Mouse (Mus musculus) kidney, postnatal 0 days (tissue): ENCODE measurements around the gene Tldc2. TPM values are rescaled to one million over a fixed set of nuclear protein-coding genes. Genes with fewer than 3 reads are reported as not detected.
A peak's percentile ranks its signal among the peaks of the same experiment; 100 is the strongest.

Experiments
- ATAC-seq: fragments of 200-750 bp; cut with Nextera tagmentation; replicated peaks from 2 replicates; pipeline ENCODE4 v1.8.0; 2017; ENCODE audit warnings: low read depth, moderate number of reproducible peaks, moderate TSS enrichment, moderate library complexity; ENCODE audit not compliant: low FRiP score
- DNase-seq: peaks from one replicate; pipeline ENCODE4 v3.0.0-alpha.2; 2016; ENCODE audit warnings: low spot score
- H3K27ac ChIP-seq: fragments of 300-500 bp; sonication (generic); 2 replicates; pipeline ENCODE4 v1.5.1; 2014; ENCODE audit warnings: mild to moderate bottlenecking
- H3K27me3 ChIP-seq: fragments of 300-500 bp; sonication (generic); 2 replicates; pipeline ENCODE4 v1.6.1; 2014; ENCODE audit warnings: low read length, mixed read lengths; ENCODE audit not compliant: insufficient read depth
- H3K36me3 ChIP-seq: fragments of 300-500 bp; sonication (generic); 2 replicates; pipeline ENCODE4 v1.6.1; 2014; ENCODE audit warnings: low read length, mixed read lengths; ENCODE audit not compliant: insufficient read depth
- H3K4me1 ChIP-seq: fragments of 300-500 bp; sonication (generic); replicated peaks from 2 replicates; pipeline ENCODE4 v1.6.1; 2014; ENCODE audit warnings: antibody characterized with exemption, low read length, mixed read lengths; ENCODE audit not compliant: insufficient read depth
- H3K4me2 ChIP-seq: fragments of 300-500 bp; sonication (generic); 2 replicates; pipeline ENCODE4 v1.6.1; 2014; ENCODE audit warnings: mild to moderate bottlenecking, low read length, moderate library complexity, mixed read lengths
- H3K4me3 ChIP-seq: fragments of 300-500 bp; sonication (generic); replicated peaks from 2 replicates; pipeline ENCODE4 v1.5.1; 2014; ENCODE audit warnings: low read depth, low read length
- H3K9ac ChIP-seq: fragments of 300-500 bp; sonication (generic); 2 replicates; pipeline ENCODE4 v1.6.1; 2014; ENCODE audit warnings: low read depth, low read length
- H3K9me3 ChIP-seq: fragments of 300-500 bp; sonication (generic); replicated peaks from 2 replicates; pipeline ENCODE4 v1.6.1; 2016; ENCODE audit warnings: low read length, inconsistent platforms, mixed read lengths
- CTCF ChIP-seq: IDR thresholded peaks from 2 replicates; pipeline ENCODE4 v1.5.1; 2016; ENCODE audit warnings: antibody characterized with exemption, low read depth, mild to moderate bottlenecking, moderate library complexity
- WGBS: fragments of 180-500 bp; shearing (Covaris S2); extraction: QIAGEN DNeasy Blood & Tissue Kit; methylation state at CpG from one replicate; pipeline ENCODE4 v1.1.7; 2014; 5-methylcytosine and 5-hydroxymethylcytosine counted together
- polyA plus RNA-seq: library from polyadenylated mRNA; unstranded; fragments of >200 nt; fragmentation: Nextera tagmentation; extraction: Ambion mirVana; gene quantifications from 2 replicates; pipeline ENCODE4 v1.2.1, GENCODE M21; 2015

The Tldc2 gene
- polyA plus RNA-seq, 1 experiment from 2014 or later = 2.2 TPM

DNA sequence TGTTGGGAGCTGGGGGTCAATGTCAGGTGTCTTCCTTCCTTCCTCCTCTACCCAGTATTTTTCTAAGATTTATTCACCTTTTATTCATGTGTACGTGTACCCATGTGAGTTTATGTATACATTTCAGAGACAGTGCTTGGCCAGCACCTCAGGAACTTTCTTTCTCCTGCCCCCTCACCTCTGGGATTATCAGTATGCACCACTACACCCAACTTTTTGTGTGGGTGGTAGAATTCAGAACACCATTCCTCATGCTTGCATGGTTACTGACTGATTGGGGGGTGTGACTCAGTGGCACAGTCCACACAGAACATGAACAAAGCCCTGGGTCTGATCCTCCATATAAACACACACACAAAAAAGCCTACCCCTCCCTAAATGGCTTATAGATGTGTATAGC, 45.2 kb downstream of the Tldc2 start:
- whole genome bisulfite sequencing = 67% methylated on average over 1 of the region's 1 CpGs
- Histone ChIP-seq H3K4me2 (no peak overlapping the region), H3K27me3 (no peaks in the 10 kb centered on the region), H3K9ac (no peak overlapping the region), H3K36me3 (no peaks in the 10 kb centered on the region), H3K4me1 (no peaks in the 10 kb centered on the region), H3K27ac (no peak overlapping the region), H3K4me3 (no peak overlapping the region), H3K9me3 (no peaks in the 10 kb centered on the region)
- ATAC-seq (no peak), DNase-seq (no peak)
- TF ChIP-seq CTCF = no peak

DNA sequence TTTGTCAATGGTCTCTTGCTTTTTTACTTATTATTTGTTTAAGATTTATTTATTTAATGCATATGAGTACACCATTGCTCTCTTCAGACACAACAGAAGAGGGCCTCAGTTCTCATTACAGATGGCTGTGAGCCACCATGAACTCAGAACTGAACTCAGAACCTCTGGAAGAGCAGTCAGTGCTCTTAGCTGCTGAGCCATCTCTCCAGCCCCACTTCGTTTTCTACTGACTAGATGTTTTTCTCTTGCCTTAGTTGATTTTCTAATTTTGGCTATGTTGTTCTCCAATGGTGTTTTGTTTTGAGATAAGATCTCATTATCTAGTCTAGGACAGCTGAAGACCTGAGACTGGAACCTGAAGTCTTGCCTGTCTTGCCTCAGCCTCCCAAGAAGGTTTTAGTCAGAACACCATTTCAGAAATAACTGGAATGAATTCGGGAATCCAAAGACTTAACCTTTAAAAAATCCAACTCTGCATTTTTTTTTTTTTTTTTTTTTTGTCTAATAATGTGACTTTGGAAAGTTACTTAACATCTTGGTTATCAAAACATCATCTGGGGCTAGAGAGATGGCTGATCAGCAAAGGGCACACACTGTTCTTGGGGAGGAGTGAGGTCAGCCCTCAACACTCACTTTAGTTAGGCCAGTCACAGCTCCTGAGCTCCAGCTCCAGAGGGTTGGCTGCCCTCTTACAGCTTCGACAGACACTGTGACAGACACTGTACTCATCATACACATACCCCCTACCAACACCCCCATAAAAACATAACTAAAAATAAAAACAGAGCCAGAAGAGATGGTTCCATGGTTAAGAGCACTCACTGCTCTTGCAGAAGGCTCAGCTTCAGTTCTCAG, 46.1 kb downstream of the Tldc2 start:
- no peak for DNase-seq
- Histone ChIP-seq H3K4me3 (no peak overlapping the region), H3K36me3 (no peaks in the 10 kb centered on the region), H3K4me1 (no peaks in the 10 kb centered on the region), H3K27me3 (no peaks in the 10 kb centered on the region), H3K4me2 (no peak overlapping the region), H3K9ac (no peak overlapping the region), H3K9me3 (no peaks in the 10 kb centered on the region), H3K27ac (no peak overlapping the region)
- TF ChIP-seq CTCF = no peak
- 80% methylated on average over 3 of the region's 3 CpGs for WGBS
- ATAC-seq = no peak

DNA sequence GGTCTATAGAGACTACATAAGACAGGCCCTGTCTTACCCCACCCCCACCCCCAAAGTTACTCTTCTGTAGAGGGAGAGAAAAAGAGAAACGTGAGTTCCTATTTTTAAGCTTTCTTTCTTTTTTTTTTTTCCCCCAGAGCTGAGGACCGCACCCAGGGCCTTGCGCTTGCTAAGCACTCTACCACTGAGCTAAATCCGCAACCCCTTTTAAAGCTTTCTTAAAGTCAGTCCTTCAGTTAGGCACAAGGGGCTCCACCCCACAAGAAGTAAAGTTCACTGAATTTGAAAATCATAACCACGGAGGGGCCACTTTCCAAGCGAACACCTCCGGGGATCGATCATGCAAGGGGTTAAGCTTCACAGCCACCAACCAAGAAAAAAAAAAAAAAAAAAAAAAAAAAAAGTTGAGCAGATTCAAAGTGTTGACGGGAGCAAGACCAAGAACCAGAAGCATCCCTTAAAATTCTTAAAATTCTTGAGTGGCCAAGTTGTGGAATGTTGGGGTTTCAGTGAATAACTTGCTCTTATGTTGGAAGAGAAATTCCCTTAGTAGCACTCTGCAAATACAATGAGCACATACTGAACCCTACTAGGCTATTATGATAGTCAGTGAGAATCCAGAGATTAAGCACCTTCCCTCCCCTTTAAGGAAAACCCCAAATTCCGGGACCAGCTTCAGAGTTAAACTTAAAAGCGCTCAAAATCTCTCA, 47.1 kb downstream of the Tldc2 start:
- peak; percentile 58 for DNase-seq
- no peak for TF ChIP-seq CTCF
- H3K27me3 ChIP-seq = no peaks in the 10 kb centered on the region
- WGBS = 22% methylated on average over 11 of the region's 11 CpGs
- H3K4me1 ChIP-seq = no peaks in the 10 kb centered on the region
- peak overlapping the region; percentile 74 for H3K9ac ChIP-seq
- peak overlapping the region; percentile 79 for H3K4me2 ChIP-seq
- H3K27ac ChIP-seq = 0 out of 2 replicates have a peak overlapping the region, but pooled peaks have one; percentile 72
- ATAC-seq = no peak
- no peaks in the 10 kb centered on the region for H3K9me3 ChIP-seq
- H3K4me3 ChIP-seq = peak overlapping the region; percentile 75
- no peaks in the 10 kb centered on the region for H3K36me3 ChIP-seq

DNA sequence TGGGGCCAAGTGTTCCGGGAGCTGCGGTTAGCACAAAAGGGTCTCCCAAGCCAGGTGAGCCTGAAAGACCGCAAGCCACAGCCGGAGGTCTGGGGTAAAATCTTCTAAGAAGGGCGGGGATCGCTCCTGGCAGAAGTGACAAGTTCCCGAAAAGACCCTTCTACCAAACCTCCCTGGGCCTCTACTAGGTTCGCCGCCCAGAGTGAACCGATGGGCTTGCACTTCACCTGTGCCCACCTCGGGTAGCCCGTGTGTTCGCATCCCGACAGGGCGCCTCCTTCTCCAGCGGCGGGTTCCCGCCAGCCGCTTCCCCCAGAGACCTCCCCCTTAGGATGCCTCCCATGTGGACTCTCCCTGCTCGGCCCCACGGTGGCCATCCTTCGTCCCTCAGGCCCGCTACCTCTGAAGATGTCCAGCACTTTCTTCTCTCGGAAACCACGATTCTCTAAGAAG, 47.6 kb downstream of the Tldc2 start:
- Histone ChIP-seq H3K4me1 (no peaks in the 10 kb centered on the region), H3K4me3 (peak overlapping the region; percentile 75), H3K9me3 (no peaks in the 10 kb centered on the region), H3K27ac (peak overlapping the region; percentile 72), H3K4me2 (peak overlapping the region; percentile 79), H3K36me3 (no peaks in the 10 kb centered on the region), H3K27me3 (no peaks in the 10 kb centered on the region), H3K9ac (peak overlapping the region; percentile 74)
- DNase-seq (no peak), ATAC-seq (no peak; the same call in 1 of the 2 replicates)
- no peak for TF ChIP-seq CTCF
- WGBS = 0% methylated on average over 25 of the region's 25 CpGs

DNA sequence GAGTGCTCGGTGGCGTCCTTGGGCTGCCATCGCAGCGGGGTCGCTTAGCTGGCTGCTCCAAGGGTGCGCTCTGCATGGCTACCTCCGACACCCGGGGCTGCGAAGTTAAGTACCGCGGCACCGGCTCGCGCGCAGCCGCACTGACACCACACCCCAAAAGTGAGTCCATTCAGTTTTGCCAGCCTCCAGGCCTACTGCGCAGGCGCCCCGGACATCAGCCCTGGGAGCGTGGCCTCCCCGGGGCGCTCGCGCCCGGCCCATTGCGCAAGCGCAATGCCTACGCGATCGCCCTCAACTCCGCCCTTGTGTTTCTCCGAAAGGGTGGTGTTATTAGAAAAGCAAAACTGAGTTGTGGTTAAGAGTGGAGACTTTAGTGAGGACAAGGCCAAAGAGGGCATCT, 48.2 kb downstream of the Tldc2 start, which contains the start of gene Samhd1:
Samhd1 (minus strand) TSS at position 252 of the 400 bp plus-strand sequence.
- H3K9ac ChIP-seq = peak within 1 kb of the TSS; percentile 74
- peak; percentile 89 for ATAC-seq
- under 1% methylated on average over 32 of the region's 32 CpGs for whole genome bisulfite sequencing

DNA sequence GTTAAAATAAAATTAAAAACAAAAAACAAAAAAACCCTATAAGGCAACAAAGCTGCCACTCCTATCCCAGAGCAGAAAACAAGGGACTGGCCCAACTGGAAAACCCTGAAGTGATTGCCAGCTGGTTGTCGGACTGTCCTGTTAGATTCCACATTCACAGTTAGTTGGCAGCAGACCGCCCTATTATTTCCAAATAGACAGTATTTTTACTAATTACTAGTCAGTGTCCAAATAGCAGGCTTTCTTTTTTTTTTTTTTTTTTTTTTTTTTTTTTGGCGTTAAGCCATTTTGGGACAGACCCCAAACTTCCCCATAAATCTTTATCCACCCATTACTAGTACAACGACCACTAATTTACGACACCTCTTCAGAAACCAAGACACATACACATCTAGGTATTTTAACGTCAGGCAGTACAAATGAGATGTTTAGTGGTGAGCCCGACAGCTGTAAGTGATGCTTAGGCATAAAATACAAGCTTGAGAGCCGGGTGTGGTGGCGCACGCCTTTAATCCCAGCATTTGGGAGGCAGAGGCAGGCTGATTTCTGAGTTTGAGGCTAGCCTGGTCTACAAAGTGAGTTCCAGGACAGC, 48.8 kb downstream of the Tldc2 start:
- H3K27me3 ChIP-seq = no peaks in the 10 kb centered on the region
- H3K9ac ChIP-seq = peak overlapping the region; percentile 74; the same call in 1 of the 2 replicates
- peak overlapping the region; percentile 75 for H3K4me3 ChIP-seq
- DNase-seq (peak; percentile 25), ATAC-seq (no peak)
- H3K9me3 ChIP-seq = no peaks in the 10 kb centered on the region
- H3K27ac ChIP-seq = peak overlapping the region; percentile 72
- TF ChIP-seq CTCF = no peak
- no peaks in the 10 kb centered on the region for H3K4me1 ChIP-seq
- no peaks in the 10 kb centered on the region for H3K36me3 ChIP-seq
- WGBS = 73% methylated on average over 10 of the region's 10 CpGs
- peak overlapping the region; percentile 79 for H3K4me2 ChIP-seq

More for the DNA sequence above, 48.2 kb downstream of the Tldc2 start, which contains the start of gene Samhd1:
- DNase-seq = peak; percentile 96
- Histone ChIP-seq H3K4me1 (no peaks in the 10 kb centered on the region), H3K4me2 (peak within 1 kb of the TSS; percentile 79), H3K36me3 (no peaks in the 10 kb centered on the region), H3K27me3 (no peaks in the 10 kb centered on the region), H3K4me3 (peak within 1 kb of the TSS; percentile 75), H3K27ac (peak within 1 kb of the TSS; percentile 72), H3K9me3 (no peaks in the 10 kb centered on the region)
- TF ChIP-seq CTCF = peak; percentile 17
